Mouse (Mus musculus) heart, adult 2 months (tissue): ENCODE results near the gene Cyp2c54.
"Not testable (repeated sequence)": the region's sequence is repeated elsewhere in the genome, so short reads cannot be mapped to it uniquely, and the experiment has no call there.

Source experiments
- CTCF ChIP-seq: fragments of 200-600 bp; IDR thresholded peaks from 2 replicates; pipeline ENCODE4 v1.8.1; 2022; ENCODE audit warnings: antibody characterized with exemption, mild to moderate bottlenecking, moderate library complexity
- POLR2A ChIP-seq: fragments of 200-500 bp; IDR thresholded peaks from 2 replicates; pipeline ENCODE4 v1.6.1; 2011; ENCODE audit warnings: mild to moderate bottlenecking, low read depth, low read length, control low read depth; ENCODE audit not compliant: insufficient read depth

DNA sequence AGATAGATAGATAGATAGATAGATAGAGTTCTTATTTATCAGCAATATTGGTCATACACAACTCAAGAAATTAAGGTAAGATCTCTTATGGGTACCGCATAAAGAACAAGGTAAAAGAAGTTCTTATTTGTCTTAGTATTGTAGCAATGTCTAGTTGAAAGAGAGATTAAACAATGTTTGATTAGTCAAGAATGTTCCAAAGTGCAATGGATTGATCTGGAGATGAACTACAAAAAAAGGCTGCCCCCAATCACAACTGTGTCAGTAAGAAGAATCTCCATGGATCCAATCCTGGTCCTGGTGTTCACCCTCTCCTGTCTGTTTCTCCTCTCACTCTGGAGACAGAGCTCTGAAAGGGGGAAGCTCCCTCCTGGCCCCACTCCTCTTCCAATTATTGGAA lies 15.8 kb upstream of the Cyp2c54 start, which contains the start of gene Cyp2c50:
- TF ChIP-seq CTCF, POLR2A: not testable (repeated sequence)
